Mouse (Mus musculus): Measurements from ENCODE around the gene Rmi2. TPM values are rescaled to one million over a fixed set of nuclear protein-coding genes. Genes with fewer than 3 reads are reported as not detected.
"Not testable (repeated sequence)": the region's sequence is repeated elsewhere in the genome, so short reads cannot be mapped to it uniquely, and the experiment has no call there.

The Rmi2 gene
- total RNA-seq, 2 experiments from 2014 or later: 0.27 to 0.33 TPM

- no peak for DNase-seq
Observed at GRCm38 (mm10) chr16:10827269-10827668, 7.6 kb upstream of the Rmi2 start.

DNA sequence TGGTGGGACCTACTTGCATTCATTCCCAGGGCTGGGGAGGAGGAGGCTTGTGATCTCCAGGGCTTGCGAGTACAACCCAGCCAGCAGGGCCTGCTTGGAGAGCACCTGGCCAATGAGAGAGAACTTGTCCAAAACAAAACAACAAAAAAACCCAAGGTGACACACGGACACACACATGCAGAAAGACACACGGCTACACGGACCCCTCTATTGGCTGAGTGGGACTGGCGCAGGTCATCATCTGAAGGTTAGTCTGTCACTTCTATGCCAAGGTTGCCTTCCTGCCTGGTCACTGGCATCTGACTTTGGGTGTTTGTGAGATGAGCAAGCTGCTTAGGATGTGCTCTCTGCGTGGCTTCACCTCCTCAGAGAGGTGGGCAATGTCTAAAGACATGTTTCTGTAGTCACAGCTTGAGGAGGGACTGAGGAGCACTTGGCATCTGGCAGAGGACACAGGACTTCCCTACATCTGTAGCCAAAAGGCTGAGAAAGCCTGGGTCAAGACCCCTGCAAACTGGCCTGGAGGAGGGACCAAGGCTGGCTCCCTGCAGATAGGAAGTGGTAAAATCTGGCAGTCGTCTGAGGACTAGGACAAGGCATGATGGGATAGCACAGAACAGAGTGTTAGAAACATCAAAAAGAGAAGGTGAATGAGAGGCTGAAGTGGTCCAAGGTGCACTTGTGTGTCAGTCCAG, 6.9 kb upstream of the Rmi2 start:
- DNase-seq: no peak

DNA sequence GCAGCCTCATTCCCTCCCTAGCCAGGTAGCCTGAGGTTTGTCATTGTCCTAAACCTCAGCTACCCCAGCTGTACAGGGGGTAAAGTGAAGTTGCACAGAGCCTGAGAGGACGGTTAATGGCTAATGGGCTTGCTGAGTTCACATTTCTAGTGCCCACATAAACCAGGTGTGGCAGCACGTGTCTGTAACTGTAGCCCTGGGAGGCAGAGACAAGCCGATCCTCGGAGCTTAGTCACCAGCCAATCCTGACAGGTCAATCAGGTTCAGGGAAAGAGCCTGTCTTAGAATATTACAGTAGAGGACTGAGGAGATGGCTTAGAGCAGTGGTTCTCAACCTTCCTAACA, 6.4 kb upstream of the Rmi2 start:
- DNase-seq: no peak

DNA sequence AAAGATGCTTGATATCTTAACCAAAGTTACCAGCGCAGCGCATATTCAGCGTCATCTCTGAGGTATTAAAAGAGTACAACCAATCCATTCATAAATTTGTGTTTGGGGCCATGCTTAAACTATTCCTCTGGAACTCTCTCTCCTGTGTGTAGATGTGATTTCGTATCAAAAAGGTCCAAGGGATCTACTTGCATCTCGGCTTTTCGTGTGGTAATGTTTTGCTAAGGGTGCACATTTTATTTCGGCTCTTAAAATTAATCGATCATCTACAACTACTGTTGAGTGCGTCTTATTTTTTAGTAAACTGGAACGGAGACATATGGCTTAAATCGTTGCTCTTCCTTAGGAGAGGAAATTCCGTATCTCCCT, 333 bp upstream of the Rmi2 start:
- no peak for DNase-seq

DNA sequence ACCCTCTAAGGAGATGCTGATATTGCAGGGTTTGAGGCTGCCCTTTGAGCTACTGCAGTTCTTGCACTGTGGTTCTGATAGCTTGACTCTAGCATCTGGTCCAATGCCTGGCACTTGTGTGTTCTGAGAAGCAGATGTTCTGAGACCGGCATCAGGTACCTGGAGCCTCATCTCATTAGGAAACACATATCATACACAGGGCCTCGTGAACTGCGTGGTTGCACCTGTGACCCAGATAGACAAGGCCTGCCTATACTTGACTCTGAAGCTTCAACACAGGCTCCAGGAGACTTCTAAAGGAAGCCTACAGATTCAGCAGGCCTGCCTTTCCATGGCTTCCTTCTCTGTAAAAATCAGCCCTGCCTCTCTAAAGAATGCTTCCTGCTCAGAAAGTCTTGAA, 1.5 kb downstream of the Rmi2 start:
- no peak for DNase-seq

GRCm38 (mm10) chr16:10837250-10837649, 2.4 kb downstream of the Rmi2 start:
- DNase-seq: no peak

GRCm38 (mm10) chr16:10837903-10838302, 3.0 kb downstream of the Rmi2 start:
- no peak for DNase-seq

DNA sequence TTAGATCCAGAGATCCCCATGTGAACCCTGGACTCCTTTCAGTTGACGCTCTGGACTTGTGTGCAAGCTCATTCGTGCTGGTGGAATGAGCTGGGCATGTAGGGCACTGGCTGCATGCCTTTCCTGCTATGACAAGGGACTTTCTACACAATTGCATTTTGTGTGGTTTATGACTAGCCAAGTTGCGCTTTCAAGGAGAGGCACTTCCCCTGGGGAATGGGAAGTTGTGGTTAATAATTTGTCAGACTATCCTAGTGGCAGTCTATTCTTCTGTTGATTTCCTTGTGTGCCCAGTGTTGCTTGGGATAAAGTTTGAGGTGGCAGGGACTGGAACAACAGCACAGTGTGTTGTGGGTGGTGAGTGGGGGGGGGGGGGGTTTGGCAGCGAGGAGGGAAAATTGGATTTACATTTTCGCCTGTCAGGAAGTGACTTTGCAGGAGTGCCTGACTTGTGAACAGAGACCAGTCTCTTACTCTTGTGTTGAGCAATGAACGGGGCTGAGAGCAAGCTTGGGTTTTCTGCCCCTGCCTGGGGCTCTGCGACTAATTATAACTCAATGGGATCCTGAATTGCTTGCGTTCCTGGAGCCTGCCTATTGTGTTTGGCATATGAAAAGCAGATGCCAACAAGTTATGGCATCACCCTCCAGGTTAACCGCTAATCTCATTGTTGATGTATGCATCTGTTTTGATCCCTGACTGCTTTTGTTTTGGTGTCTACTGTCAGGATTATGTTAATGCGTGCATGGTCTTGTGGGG, 3.8 kb downstream of the Rmi2 start:
- no peak for DNase-seq

DNA sequence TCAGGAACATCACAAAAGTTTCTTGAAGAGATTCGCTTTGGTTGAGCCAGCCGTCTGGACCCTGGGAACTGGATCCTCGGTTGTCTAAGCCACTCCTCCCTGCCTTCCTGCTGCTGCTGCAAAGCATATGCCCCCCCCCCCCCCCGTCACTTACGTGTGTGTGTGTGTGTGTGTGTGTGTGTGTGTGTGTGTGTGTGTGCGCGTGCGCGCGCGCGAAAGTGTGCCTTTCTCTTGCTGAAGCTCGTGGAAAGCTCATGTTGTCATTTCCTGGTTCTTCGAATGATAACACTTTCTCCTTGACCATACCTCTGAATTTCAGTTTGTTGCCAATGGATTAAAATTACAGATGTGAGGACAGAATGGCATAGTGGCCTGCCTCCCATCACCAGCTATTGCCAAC, 5.2 kb downstream of the Rmi2 start:
- DNase-seq: no peak

DNA sequence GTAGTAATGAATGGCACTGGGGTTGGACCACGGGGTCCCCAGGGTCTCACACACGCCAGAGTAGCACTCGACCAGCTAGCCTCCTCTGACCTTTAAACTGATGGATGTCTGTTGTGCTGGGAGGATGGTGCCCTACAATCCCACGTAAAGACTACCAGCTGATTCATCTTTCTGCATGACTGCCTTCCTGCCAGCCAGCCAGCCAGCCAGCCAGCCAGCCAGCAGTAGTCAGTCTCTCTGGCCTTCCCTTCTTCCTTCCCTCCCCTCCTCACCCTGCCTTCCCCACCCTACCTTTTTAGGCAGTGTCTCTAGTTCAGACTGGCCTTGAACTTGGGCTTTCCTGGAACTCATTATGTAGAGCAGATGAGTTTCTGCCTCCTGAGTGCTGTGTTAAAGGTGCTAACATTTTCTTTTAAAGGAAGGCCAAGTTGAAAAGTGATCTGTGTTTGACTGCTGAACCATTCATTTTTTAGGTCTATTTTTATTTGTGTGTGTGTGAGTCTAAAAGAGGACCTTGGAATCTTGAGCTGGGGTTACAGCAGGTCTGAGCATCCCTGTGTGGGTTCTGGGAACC, 7.5 kb downstream of the Rmi2 start:
- DNase-seq: no peak

DNA sequence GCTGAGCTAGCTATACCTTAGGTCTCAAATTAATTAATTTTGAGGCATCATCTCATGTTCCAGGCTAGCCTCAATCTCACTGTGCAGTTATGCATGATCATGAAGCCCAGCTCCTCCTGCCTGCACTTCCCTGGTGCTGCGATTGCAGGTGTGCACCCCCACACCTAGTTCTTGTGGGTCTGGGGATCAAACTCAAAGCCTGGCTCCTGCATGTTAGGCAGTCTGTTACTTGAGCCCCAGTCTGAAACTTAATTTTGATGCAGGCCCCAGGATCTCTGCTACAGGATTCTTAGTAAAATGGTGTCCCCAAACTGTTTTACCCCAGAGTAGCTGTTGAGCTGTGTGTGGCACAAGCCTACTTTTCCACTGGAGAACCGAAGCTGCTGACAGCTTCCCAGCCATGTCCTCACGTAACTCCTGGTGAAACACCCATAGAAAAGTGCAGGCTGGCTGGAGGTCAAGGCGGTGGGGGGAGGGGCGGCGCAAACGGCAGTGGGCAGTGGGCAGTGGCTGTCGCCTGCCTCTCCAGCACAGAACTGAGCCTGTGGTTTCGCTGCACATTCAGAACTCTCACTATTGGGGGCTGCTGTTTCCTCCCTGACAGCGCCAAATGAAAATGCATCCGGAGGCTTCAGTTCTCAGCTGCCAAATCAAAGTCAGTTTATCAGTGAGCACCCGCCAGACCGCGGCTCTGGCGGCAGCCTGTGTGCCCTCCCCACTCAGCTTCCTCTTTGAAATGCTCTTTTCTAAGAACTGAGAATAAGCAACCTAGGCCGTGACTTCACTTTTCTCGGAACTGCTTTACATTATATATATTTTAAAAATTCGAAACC, 8.8 kb downstream of the Rmi2 start:
- DNase-seq: peak; percentile 64 to 71

GRCm38 (mm10) chr16:10844319-10844670, 9.4 kb downstream of the Rmi2 start:
- no peak for DNase-seq

DNA sequence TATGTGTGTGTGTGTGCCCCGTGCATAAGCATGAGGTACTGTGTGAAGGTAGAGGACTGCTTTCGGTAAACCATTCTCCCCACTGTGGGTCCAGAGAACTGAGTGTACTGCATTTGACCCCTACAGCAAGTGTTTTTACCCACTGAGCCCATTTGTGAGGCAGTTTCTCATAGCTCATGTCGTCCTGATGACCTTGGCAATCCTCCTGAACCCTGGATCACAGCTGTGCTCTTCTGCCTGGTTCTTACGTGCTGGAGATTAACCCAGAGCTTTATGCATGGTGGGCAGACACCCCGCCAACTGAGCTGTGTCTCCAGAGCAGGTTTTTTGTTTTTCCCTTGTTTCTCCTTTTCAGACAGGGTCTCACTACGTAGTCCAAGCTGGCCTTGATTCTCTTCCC, 11.1 kb downstream of the Rmi2 start:
- no peak for DNase-seq

GRCm38 (mm10) chr16:10846503-10846902, 11.6 kb downstream of the Rmi2 start:
- DNase-seq: peak; percentile 73 to 84

DNA sequence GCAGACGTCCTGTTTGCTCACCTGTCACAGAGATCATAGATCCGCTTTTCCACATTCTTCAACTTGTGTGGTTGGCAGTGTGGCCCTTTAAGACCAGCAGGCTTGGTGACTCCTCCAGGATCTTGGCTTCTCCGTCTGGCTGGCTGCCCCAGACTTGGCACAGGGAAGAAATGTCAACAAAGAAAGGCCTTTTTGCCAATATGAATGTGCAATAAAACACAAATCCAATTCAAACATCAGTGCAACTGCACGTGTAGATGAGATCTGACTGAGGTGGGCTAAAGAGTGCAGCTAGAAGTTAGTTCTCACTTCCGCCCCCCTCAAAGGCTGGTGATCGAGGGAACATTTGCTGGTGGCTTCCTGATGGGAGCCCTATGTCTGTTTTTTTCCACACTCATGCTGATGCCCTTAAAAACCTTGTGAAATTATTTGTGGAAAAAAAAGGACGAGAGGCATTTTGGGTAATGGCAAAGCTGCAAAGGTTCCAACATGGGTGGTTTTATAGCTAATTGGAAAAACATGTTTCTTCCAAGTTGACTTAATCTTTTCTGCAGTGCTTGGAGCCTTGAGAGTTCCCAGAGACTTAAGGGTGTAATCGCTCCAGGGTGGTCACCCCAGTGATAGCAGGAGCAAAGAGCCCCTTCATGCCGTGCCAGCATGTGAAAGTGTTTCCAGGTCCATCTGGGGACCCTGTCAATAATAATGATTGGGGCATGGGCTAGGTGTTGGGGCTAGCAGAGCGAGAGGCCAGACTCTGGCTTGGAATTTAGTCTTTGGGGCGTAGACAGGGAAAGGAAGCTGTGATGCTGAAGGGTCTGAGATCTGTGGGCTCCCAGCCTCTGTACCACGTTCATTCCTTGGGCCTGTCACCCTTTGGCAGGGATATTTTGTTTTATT, 15.4 kb downstream of the Rmi2 start:
- DNase-seq: peak; percentile 75 to 78

- DNase-seq: no peak
Observed at GRCm38 (mm10) chr16:10850905-10851304, 16.0 kb downstream of the Rmi2 start.

DNA sequence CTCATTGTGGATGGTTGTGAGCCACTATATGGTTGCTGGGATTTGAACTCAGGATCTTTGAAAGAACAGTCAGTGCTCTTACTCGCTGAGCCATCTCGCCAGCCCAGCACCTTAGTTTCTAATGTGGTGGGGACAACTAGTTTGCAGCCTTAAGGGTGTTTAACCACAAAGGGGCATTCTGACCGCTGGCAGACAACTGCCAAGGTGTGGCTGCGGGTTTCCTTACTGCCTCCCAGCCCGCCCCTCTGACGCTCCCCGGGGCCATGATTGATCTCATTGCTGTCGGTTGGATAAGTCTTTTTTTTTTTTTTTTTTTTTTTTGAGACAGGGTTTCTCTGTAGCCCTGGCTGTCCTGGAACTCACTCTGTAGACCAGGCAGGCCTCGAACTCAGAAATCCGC, 17.4 kb downstream of the Rmi2 start:
- not testable (repeated sequence) for DNase-seq

DNA sequence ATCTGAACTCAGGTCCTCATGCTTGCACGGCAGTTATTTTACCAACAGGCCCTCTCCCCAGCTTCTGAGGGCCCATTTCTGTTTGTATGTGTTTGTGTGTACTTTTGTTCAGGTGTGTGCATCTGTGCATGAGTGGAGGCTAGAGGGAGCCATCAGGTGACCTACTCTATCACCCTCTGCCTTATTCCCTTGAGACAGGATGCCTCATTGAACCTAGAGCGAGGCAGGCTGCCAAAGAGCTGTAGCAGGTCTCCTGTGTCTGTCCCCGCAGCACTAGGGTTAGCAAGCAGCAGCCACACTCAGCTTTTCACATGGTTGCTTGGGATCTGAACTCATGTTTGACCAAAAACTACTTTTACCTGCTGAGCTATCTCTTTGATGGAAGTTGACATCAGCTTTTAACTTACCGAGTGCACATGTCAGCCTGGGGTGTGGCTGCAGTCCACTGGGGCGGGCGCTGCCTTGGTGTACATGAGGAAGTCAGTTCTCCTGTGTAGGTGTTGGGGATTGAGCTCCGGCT, 24.9 kb downstream of the Rmi2 start:
- no peak for DNase-seq

- DNase-seq: peak; percentile 69 to 79
Observed at GRCm38 (mm10) chr16:10861408-10861807, 26.5 kb downstream of the Rmi2 start.

DNA sequence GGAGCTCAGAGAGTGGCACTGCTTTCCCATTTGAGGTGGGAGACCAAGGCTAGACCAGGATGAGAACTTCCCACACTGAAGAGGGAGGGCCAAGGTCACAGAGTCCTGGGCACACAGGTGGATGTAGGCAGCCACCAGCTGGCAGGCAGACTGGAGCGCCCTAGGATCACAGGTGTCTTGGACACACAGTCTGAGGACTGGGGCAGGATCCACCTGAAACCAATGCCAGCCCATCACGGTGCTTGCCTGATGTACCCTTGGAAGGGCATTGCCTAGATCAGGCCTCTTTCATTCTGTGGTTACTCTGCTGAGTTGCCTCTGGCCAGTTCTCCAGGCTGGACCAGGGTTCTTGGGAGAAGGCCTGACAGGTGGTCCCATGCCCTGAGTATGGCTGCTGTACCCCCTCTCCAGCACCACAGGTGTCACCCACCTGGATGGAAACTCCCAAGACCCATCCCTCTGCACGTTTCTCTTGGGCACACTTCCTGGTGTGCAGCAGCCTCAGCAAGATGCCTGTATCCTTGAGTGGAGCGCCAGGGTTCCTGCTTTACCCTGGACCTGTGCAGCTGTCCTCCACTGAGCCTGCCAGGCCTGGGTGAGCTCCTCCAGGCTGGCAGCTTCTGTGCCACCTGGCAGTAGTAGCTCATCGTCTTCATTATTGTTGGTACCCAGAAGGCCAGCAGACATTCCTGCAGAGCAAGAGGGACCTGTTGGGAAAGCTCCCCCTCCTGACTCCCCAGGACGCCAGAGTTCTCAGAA, 30.2 kb downstream of the Rmi2 start:
- no peak for DNase-seq

GRCm38 (mm10) chr16:10865592-10865987, 30.7 kb downstream of the Rmi2 start:
- DNase-seq: peak; percentile 63 to 77
